Mouse (Mus musculus) C2C12 (cell line): Measurements from ENCODE around the gene Sgta. TPM values are rescaled to one million over a fixed set of nuclear protein-coding genes. Genes with fewer than 3 reads are reported as not detected.

Source experiments
- H3K27me3 ChIP-seq: one replicate; pipeline ENCODE4 v1.6.1; 2011; ENCODE audit not compliant: control insufficient read depth, insufficient read depth, insufficient read length
- H3K36me3 ChIP-seq: one replicate; pipeline ENCODE4 v1.6.1; 2011; ENCODE audit not compliant: control insufficient read depth, insufficient read depth
- H3K4me3 ChIP-seq: one replicate; pipeline ENCODE4 v1.5.1; 2011; ENCODE audit warnings: mild to moderate bottlenecking, control low read depth; ENCODE audit not compliant: poor library complexity, insufficient read depth, severe bottlenecking
- H3K79me2 ChIP-seq: one replicate; pipeline ENCODE4 v1.6.1; 2011; ENCODE audit not compliant: control insufficient read depth, insufficient read depth
- H3K79me3 ChIP-seq: one replicate; pipeline ENCODE4 v1.6.1; 2011; ENCODE audit warnings: low read depth, control low read depth
- H3ac ChIP-seq: one replicate; pipeline ENCODE3; 2011; ENCODE audit warnings: low read depth; ENCODE audit not compliant: control insufficient read depth, insufficient read length
- CEBPB ChIP-seq: IDR thresholded peaks from one replicate; pipeline ENCODE4 v1.6.1; 2011; ENCODE audit warnings: low read depth, mild to moderate bottlenecking, control low read depth, moderate library complexity
- CTCF ChIP-seq: IDR thresholded peaks from one replicate; pipeline ENCODE4 v1.5.1; 2011; ENCODE audit not compliant: control insufficient read depth, insufficient read depth, insufficient read length
- FOSL1 ChIP-seq: IDR thresholded peaks from one replicate; pipeline ENCODE4 v1.8.0; 2011; ENCODE audit warnings: mild to moderate bottlenecking, low read length; ENCODE audit not compliant: poor library complexity, insufficient read depth, severe bottlenecking
- MAX ChIP-seq: IDR thresholded peaks from one replicate; pipeline ENCODE4 v1.6.1; 2011; ENCODE audit warnings: mild to moderate bottlenecking, control low read depth
- MYOD1 ChIP-seq: IDR thresholded peaks from one replicate; pipeline ENCODE4 v1.6.1; 2011; ENCODE audit warnings: low read depth; ENCODE audit not compliant: control insufficient read depth, insufficient read length
- MYOG ChIP-seq: IDR thresholded peaks from one replicate; pipeline ENCODE4 v1.6.1; 2011; ENCODE audit not compliant: control insufficient read depth, insufficient read length; ENCODE audit errors: extremely low read depth
- USF1 ChIP-seq: IDR thresholded peaks from one replicate; pipeline ENCODE4 v1.6.1; 2011; ENCODE audit warnings: low read depth, mild to moderate bottlenecking, control low read depth, moderate library complexity
- long read RNA-seq, 2 experiments: library from polyadenylated mRNA; unstranded; transcript quantifications; one replicate each; pipeline ENCODE4 v2.0.0; 2019 to 2020
- polyA plus RNA-seq: library from polyadenylated mRNA; unstranded; fragments of >200 nt; fragmentation: generic; extraction: Trizol; gene quantifications from one replicate; pipeline ENCODE4 v1.2.1, GENCODE M21; 2012; ENCODE audit warnings: missing spikeins

Gene Sgta
- polyA plus RNA-seq: 154 TPM
- long read RNA-seq, experiment 1, transcript Sgta-202 (12 exons, 1,964 nt): major isoform, 123 of 234 reads
- long read RNA-seq, experiment 1, transcript Sgta-201 (12 exons, 1,969 nt): minor isoform, 53 of 234 reads
- long read RNA-seq, experiment 1, partial matches to known transcripts: 26 of 234 reads
- long read RNA-seq, experiment 1, other reads (novel, unspliced or antisense): 32 of 234 reads
- long read RNA-seq, experiment 2, transcript Sgta-202 (12 exons, 1,964 nt): major isoform, 930 of 1,464 reads
- long read RNA-seq, experiment 2, transcript Sgta-201 (12 exons, 1,969 nt): minor isoform, 333 of 1,464 reads
- long read RNA-seq, experiment 2, partial matches to known transcripts: 35 of 1,464 reads
- long read RNA-seq, experiment 2, other reads (novel, unspliced or antisense): 166 of 1,464 reads

DNA sequence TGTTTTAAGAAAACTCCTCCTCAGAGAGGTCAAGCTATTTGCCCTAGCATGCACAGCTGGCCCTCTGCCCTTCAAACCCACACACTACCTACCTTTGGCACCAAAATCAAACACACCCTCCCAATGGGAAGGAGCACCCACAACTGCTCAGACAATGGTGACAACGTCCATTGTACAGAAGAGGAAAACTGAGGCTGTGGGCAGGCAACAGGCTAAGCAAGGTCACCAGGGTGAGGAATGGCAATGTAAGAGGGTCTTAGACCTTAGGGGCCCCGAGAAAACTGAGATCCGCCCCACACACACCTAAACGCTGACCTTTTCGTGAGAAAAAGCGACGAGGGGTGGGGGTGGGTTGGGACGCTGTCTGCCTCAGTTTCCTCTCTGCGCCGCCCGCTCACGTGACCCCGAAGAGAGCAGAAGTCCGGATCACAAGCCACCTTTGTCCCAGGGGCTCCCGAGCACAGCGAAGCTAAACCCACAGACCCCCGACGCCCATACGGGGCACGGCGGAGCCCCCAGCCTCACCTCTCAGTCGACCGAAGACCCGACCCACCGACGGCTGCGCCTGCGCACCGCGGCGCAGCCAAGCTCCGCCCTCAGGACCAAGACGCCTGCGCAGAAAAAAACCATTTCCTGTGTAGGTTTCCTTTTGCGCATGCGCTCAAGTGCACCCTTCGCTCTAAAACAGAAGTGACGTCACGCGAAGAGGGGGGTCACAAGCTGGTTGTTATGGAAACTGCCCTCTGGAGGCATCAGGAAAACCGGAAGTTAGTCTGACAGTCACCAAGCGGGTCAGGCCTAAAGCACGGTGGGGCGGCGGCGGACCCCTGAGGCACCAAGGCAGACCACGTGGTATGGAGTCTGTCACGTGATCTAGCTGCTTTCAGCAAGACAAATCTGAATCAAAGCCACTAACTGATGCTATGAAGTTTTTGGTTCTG lies at the start of gene Sgta:
Sgta (minus strand) TSS at position 579 of the 941 bp plus-strand sequence.
- Histone ChIP-seq H3K27me3 (no peaks in the 10 kb centered on the region), H3K79me2 (peaks cover 52% of the 10 kb centered on the region), H3ac (peak within 1 kb of the TSS; percentile 84), H3K36me3 (no peaks in the 10 kb centered on the region), H3K79me3 (peaks cover 49% of the 10 kb centered on the region), H3K4me3 (peak within 1 kb of the TSS; percentile 90)
- TF ChIP-seq USF1 (peak; percentile 98), MAX (peak; percentile 86), MYOG (no peak)

DNA sequence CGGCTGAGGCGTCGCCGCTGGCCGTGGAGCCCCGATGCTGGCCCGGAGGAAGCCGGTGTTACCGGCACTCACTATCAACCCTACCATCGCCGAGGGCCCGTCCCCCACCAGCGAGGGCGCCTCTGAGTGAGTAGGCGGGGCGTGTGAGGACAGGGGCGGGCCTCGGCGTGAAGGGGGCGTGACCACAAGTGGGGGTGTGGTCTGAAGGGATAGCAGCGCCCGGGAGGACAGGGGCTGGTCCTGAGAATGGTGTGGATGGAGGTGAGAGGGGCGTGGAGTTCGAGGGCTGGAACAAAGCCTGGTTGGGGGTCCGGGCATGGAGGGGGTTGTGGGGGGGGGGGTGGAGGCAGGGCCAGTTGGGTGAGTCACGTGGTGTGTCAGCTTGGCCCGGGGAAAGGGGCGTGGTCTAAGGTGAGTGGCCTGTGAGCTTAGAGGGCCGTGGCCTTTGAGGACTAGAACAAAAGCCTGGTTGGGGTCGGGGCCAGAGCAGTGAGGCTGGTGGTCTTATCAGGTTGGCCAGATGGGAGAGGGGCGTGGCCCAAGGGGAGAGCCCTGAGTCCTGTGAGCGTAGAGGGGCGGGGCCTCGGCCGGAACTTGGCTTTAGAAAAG lies 46.2 kb upstream of the Sgta start:
- Histone ChIP-seq H3K27me3 (no peaks in the 10 kb centered on the region), H3K79me2 (peaks cover 52% of the 10 kb centered on the region), H3ac (peak overlapping the region; percentile 96), H3K79me3 (peaks cover 42% of the 10 kb centered on the region), H3K36me3 (peaks cover 36% of the 10 kb centered on the region), H3K4me3 (peak overlapping the region; percentile 84)
- TF ChIP-seq USF1 (peak; percentile 69), CEBPB (no peak), FOSL1 (no peak), MYOG (no peak), CTCF (peak; percentile 33), MAX (no peak)

DNA sequence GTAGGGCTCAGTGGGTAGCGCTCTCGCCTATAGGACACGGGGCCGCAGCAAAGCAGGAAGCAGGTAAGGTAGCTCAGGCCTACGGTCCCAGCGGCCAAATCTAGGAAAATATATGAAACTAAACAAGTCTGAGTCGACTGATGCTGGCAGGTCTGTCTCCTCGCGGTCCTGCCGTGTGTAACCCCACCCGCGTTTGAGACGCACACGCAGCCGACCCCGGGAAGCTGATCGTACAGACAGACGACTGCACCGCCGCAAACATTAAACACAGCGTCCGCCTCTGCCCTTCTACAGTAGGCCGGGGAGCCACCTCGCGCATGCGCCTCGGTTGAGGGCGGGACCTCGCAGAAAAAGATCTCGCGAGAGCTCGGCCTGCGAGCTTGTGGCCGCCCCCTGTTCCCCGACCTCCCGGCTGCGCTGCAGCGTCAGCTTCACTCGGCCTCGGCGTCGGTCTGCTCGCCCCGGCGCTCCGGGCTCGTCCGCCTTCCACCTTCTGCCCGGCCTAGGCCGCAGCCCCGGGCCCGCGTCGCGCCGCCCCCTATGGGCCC lies 45.7 kb upstream of the Sgta start, which contains the start of gene Map2k2:
Map2k2 (plus strand) TSS at position 351 of the 548 bp plus-strand sequence.
- TF ChIP-seq USF1 (no peak), FOSL1 (no peak), MYOD1 (no peak), CEBPB (no peak), MYOG (no peak), MAX (peak; percentile 11)
- Histone ChIP-seq H3K36me3 (peaks cover 30% of the 10 kb centered on the region), H3K79me3 (peaks cover 40% of the 10 kb centered on the region)

DNA sequence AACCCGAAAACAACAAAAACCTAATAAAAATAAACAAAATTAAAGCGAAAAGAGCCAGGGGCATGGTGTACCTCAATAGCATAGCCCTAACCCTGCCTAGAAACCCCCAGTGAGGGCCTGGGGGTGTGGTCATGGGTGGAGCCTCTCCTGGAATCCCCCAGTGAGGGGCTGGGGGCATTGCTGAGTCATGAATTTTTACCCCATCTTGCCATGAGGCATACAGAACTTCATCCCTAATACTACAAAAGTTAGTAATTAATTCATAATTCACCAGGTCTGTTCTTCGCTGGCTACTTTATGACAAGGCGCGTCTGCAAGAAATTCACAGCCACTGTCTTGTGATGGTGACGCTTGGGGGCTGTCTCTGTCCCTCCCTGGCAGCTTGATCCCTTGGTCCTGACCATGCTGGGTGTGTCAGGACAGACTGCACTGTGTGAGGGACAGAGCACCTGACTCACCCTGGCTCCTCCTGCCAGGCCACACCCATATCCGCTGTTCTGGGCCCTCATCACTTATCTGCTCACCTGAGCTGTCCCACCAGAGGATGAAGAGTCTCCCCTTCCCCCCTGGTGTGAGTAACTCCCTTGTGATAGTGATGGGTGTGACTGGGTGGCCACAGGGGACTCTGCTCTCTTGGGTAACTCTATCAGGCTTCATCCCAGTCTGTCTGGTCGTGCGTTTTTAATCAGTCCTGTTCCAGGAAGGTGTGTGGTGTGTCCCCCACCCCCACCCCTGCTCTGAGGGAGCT lies 35.1 kb upstream of the Sgta start:
- no peak overlapping the region for H3ac ChIP-seq
- no peak overlapping the region for H3K4me3 ChIP-seq
- peaks cover 9% of the 10 kb centered on the region for H3K27me3 ChIP-seq
- no peaks in the 10 kb centered on the region for H3K79me3 ChIP-seq
- no peak for TF ChIP-seq CEBPB
- no peak for TF ChIP-seq USF1
- no peak for TF ChIP-seq MYOD1
- no peak for TF ChIP-seq MYOG
- TF ChIP-seq MAX: no peak
- no peak for TF ChIP-seq FOSL1
- no peak for TF ChIP-seq CTCF
- no peaks in the 10 kb centered on the region for H3K36me3 ChIP-seq
- H3K79me2 ChIP-seq: no peaks in the 10 kb centered on the region

More for the DNA sequence above, 45.7 kb upstream of the Sgta start, which contains the start of gene Map2k2:
- Histone ChIP-seq H3K27me3 (no peaks in the 10 kb centered on the region), H3K4me3 (peak within 1 kb of the TSS; percentile 84), H3K79me2 (peaks cover 46% of the 10 kb centered on the region), H3ac (peak within 1 kb of the TSS; percentile 96)

DNA sequence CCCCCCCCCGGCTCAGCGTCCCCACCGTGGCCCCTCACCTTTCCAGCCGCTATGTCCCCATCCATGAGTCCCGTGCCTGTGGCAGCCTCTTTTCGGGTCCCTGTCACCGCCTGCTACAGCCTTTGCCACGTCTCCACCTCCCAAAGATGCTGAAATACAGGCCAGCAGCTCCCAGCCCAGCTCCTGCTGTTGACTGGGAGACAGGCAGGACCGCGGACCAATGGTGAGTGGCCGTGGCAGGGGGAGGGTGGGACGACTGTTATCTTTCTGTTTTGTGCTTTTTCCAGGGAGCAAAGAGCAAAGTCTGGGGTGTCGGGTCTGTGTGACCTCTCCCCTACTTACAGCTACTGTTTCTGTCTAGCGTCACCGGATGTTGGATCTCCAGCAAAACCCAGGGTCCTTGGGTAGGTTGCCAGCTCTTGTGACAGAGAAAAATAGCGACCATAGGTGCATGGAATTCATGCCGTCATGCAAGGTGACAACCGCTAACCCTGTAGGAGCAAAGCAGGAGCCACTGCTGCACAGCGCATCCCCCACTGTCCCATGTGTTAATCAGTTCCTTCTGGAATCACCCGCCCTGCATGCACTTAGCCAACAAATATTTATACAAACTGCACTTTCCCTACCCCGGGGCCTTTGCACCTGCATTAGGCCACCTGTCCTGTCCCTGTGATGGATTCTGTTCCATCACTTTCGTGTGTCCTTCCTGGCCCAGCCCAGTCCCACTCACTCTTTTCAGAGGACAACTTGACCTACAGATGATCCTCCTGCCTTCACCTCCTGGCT lies 32.7 kb upstream of the Sgta start:
- no peak overlapping the region for H3K4me3 ChIP-seq
- no peaks in the 10 kb centered on the region for H3K36me3 ChIP-seq
- TF ChIP-seq USF1: no peak
- TF ChIP-seq MYOG: no peak
- H3K27me3 ChIP-seq: peaks cover 9% of the 10 kb centered on the region
- H3ac ChIP-seq: no peak overlapping the region
- H3K79me2 ChIP-seq: no peaks in the 10 kb centered on the region
- H3K79me3 ChIP-seq: no peaks in the 10 kb centered on the region
